Mouse (Mus musculus) cerebellum, adult 11-12 months (tissue): ENCODE results near the gene Ybx1.

Experiments used
- DNase-seq: peaks from one replicate; pipeline ENCODE4 v3.0.0; 2022

The Ybx1 gene

GRCm38 (mm10) chr4:119232410-119233255 lies 61.8 kb downstream of the Ybx1 start, which contains the start of the genes AU022252 and P3h1:
TSS of gene AU022252 (minus strand) at chr4:119232712.
TSS of gene P3h1 (plus strand) at chr4:119232915.
- DNase-seq: peak; percentile 99
